Mouse (Mus musculus) NIH3T3 (cell line): ENCODE results near the gene Kansl1.

Source experiments
- DNase-seq: peaks from one replicate; pipeline ENCODE4 v3.0.0-alpha.2; 2012; ENCODE audit warnings: low read depth

The Kansl1 gene

DNA sequence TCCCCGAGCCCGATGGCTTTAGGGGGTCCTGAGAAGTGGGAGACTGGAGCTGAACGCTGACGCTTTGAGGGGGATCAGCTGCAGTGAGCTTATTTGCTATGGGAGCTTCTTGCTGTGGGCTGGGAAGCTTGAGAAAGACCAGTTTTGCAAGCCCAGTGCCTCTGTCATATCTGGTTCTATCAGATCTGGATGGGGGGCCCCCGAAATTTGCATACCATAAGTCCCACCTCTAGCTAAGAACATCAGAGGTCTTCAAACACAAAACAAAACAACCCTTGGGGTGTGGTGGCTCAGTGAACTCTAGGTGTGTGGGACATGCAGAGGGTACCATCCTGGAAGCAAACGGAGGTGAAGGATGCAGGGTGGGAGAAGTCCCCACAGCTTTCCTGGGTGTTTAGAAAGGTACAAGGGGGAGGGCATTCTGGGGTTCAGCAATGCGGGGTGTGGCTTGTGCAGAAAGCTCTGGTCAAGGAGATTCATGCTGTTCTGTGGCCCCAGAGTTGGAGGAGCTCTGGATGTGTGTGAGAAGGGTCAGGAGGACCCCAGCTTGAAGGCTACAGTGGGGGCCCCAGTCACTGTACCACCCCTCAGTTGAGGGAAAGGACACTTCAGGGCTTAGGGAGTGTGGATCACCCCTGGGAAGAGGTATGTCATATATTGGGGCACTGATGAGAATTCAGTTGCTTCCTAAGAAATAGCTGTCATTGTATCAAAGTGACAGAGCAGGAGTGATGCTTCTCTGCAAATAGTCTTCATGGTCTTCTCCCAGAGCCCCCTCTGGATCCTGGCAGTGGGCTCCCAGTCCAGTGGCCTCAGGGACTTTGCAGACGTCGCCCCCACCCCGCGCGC lies 159.1 kb downstream of the Kansl1 start:
- DNase-seq = no peak

GRCm38 (mm10) chr11:104307136-104307535 lies 161.5 kb downstream of the Kansl1 start:
- DNase-seq = no peak

DNA sequence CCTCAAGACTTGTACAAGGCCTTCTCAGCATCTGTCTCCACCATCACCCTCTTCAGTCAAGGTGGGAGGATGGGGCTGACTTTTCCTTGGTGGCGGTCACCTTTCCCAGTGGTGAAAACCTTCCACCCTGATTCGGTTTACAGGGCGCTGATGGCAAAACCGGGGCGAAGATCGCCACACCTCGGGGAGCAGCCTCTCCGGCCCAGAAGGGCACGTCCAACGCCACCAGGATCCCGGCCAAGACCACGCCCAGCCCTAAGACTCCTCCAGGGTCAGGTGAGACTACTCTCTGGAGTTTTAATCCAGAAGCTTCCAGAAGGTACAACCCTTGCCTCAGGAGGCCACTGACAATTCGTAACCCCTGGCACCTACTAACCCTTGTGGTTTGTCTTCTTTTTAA lies 162.2 kb downstream of the Kansl1 start:
- DNase-seq = no peak

DNA sequence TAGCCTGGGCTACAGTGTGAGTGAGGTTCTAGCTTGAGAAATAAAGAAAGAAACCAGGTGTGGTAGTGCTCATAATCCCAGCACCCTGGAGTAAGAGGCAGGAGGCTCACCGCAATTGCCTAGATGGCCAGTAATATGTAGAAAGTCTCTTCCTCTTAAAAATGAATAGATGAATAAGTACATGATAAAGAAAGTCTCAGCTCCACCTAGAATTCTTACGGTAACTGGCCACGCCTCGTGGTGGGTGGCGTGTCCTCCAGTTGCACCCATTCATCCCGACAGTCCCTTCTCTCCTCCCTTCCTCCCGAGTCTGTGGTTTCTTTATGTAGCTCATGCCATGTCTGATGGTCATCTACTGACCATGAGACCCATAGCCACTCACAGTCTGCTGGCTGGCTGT lies 162.9 kb downstream of the Kansl1 start:
- DNase-seq = no peak

GRCm38 (mm10) chr11:104303088-104303960 lies 165.3 kb downstream of the Kansl1 start:
- DNase-seq = peak; percentile 81

GRCm38 (mm10) chr11:104302628-104303027 lies 166.0 kb downstream of the Kansl1 start:
- peak; percentile 26 for DNase-seq

GRCm38 (mm10) chr11:104297671-104298070 lies 171.0 kb downstream of the Kansl1 start:
- DNase-seq = peak; percentile 81

GRCm38 (mm10) chr11:104295656-104296055 lies 173.0 kb downstream of the Kansl1 start:
- peak; percentile 10 for DNase-seq

DNA sequence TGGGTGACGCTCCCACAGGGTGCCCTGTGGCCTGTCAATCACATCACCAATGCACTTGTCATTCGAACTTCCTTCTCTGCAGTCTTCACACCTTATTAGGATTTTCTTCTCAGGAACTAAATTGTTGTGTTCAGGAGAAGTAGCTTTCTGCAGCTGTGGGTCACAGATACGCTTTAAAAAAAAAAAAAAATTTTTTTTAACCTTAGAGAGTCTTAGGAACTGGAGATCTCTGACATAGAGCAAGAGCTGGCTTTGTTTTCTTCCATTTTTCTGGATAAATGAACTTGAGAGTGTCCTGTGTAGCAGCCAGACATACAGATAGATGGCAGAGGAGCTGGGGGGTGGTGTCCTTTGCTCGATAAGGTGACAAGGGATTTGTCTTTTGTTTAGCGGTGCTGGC lies 173.5 kb downstream of the Kansl1 start:
- DNase-seq = no peak

- DNase-seq = no peak
Measured at GRCm38 (mm10) chr11:104293241-104293640, 175.4 kb downstream of the Kansl1 start.

GRCm38 (mm10) chr11:104292443-104293220 lies 176.0 kb downstream of the Kansl1 start:
- DNase-seq = no peak

DNA sequence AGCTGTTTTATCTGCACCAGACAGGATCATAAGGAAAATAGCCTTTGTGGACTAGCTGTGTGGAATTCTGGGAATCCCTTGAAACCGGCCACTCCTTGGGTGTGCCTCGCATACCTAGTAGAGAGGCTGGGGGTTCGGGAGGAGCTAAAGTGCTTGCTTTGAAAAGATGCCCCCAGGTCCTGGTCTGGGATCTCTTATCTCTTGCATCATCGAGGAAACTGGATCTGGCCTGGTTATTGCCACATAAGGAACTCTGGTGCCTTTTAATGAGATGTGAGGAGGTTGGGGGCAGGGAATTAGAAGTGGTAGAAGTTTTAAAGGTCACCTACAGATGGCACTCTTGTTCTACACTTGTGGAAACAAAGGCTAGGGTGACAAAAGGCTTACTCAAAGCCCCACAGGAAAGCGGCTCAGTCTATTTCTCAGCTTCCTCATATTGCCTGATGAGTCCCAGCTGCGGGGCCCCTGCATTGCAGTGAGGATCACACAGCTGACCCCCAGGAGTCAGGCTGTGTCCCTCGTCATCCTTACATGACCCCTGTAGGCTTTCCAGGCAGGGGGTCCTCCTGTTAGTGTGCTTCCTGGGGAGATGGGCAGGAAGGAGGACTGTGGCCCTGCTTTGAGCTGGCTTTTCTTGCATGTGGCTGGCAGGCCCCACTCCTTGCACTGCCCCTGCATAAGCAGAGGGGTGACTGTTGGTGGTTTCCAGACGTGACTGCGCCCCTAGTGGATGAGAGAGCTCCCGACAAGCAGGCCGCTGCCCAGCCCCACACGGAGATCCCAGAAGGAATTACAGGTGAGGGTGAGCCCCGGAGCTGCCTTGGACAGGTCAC lies 179.2 kb downstream of the Kansl1 start:
- peak; percentile 76 for DNase-seq

- DNase-seq = no peak
Measured at GRCm38 (mm10) chr11:104288835-104289198, 179.8 kb downstream of the Kansl1 start.

- DNase-seq = no peak
Measured at GRCm38 (mm10) chr11:104287113-104287512, 181.5 kb downstream of the Kansl1 start.
